8 mouse cellular contexts compared by ENCODE assay signal in the genomic region with DNA sequence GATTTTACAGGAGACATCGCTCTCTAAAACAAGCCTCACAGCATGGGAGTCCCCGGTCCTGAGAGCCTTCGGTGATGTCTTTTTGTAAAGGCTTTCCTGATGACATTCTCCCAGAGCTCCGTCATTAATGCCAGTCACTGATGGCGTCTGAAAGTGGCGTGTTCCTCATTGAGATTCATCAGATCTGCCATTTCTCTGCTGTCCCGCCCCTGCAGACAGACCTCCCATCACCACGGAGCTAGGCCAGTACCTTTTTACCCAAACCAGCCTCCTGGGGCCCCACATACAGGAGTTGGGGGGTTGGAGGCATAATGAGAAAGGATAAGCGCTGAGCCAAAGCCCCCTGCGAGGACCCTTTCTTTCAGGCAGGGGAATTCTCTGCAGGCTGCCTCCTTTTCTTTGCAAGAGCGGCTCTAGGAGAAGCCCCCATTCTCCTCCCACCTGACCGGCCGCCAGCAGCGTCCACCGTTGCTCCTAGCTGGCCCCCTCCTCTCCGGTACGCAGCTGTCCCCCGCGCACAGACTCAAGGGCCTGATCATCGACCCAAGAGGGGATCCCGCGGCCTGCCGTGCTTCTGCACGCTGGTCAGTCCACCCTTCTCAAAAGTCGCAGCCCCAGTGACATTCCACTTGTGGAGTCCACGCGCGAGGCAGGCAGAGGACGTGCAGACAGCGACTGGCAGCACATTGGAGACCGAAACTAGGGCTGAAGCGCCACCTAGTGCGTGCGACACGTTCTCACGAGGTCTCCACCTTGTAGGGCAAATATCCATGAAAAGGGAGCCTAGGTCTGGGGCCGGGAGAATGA. TPM values are rescaled to one million over a fixed set of nuclear protein-coding genes. Genes with fewer than 3 reads are reported as not detected.
DNase-seq lines count a peak whose midpoint lies in the region; ATAC-seq lines count a peak whose summit lies in the region.

No protein-coding gene starts in this region.

- intact Hi-C loops in left cerebral cortex, postnatal 14 days (cut with DNase I) = loop anchor here (5.0 kb wide), 2 partner anchors 48 to 308 kb away; a partner anchor contains a TSS

- peak overlapping the region; percentile 64 for H3K9ac ChIP-seq in hindbrain, embryonic 16.5 days (ENCODE audit: low read depth, low read length)

- peak overlapping the region; percentile 59; the same call in 1 of the 2 replicates for H3K27ac ChIP-seq in hindbrain, embryonic 16.5 days (ENCODE audit: low read depth, low read length)

- under 1% methylated on average over 34 of the region's 37 CpGs for WGBS in hindbrain, embryonic 16.5 days

- peak overlapping the region; percentile 50 for H3K4me3 ChIP-seq in hindbrain, embryonic 16.5 days (ENCODE audit: low read length)

- peak overlapping the region; percentile 96 for H3K4me2 ChIP-seq in hindbrain, embryonic 16.5 days (ENCODE audit: low read length)

- DNase-seq in T-cell, adult 2 months (ENCODE audit: low spot score) = peak; percentile 31
- DNase-seq in cerebellum, adult 8-10 months = peak; percentile 62
- DNase-seq in frontal cortex, postnatal 25 days (ENCODE audit: low spot score in 2 of 2) = peak; percentile 45
- DNase-seq in left cerebral cortex, postnatal 14 days (ENCODE audit: low spot score in 2 of 2) = peak; percentile 73 to 75
- peak; percentile 79 to 84 for DNase-seq in right cerebral cortex, postnatal 10 days (ENCODE audit: low spot score in 2 of 2)

- H3K27me3 ChIP-seq in hindbrain, embryonic 16.5 days (replicated peaks; ENCODE audit: control insufficient read depth, insufficient read depth, low read length) = peaks cover 13% of the 10 kb centered on the region

- peaks cover 19% of the 10 kb centered on the region for H3K4me1 ChIP-seq in hindbrain, embryonic 16.5 days (ENCODE audit: control insufficient read depth, insufficient read depth, low read depth, low read length)

- ATAC-seq in hindbrain, embryonic 16.5 days = peak; percentile 87
- peak; percentile 86 for ATAC-seq in megakaryocyte progenitor cell, adult 5-6 weeks (replicated peaks; ENCODE audit: poor library complexity)
- no peak for ATAC-seq in erythroid progenitor cell, adult 5-6 weeks (replicated peaks; ENCODE audit: low FRiP score, poor library complexity, severe bottlenecking)

- H3K9me3 ChIP-seq in hindbrain, embryonic 16.5 days (ENCODE audit: control insufficient read depth, low read length) = no peaks in the 10 kb centered on the region

- H3K36me3 ChIP-seq in hindbrain, embryonic 16.5 days (ENCODE audit: control insufficient read depth, insufficient read depth, low read length) = no peaks in the 10 kb centered on the region

RNA-seq across cellular contexts. Expression of a gene that starts 0.8 kb away (rescaled TPM):
- 22.7 and 23.6 TPM in 2 replicates for polyA plus RNA-seq in hindbrain, embryonic 16.5 days (2015; fragmentation: Nextera tagmentation; extraction: Ambion mirVana)
- not detected for total RNA-seq in left cerebral cortex, postnatal 14 days (2021)
- total RNA-seq in megakaryocyte progenitor cell, adult 5-6 weeks (2015) = not detected in 2 replicates
- total RNA-seq in megakaryocyte progenitor cell, adult 5-6 weeks (2017) = not detected in 2 replicates
- not detected in 2 replicates for total RNA-seq in erythroid progenitor cell, adult 5-6 weeks (2015; ENCODE audit: low replicate concordance)
- total RNA-seq in erythroid progenitor cell, adult 5-6 weeks (2017; ENCODE audit: low replicate concordance) = not detected in 2 replicates

RNA-seq across cellular contexts. Expression of a gene that starts 19.4 kb away (rescaled TPM):
- polyA plus RNA-seq in hindbrain, embryonic 16.5 days (2015; fragmentation: Nextera tagmentation; extraction: Ambion mirVana) = 29.7 and 32.5 TPM in 2 replicates
- total RNA-seq in left cerebral cortex, postnatal 14 days (2021) = 10 to 100 TPM; 20.2 to 25.2 TPM
- total RNA-seq in megakaryocyte progenitor cell, adult 5-6 weeks (2015) = 10.2 and 10.3 TPM in 2 replicates
- 27.4 and 42.9 TPM in 2 replicates for total RNA-seq in megakaryocyte progenitor cell, adult 5-6 weeks (2017)
- total RNA-seq in erythroid progenitor cell, adult 5-6 weeks (2015; ENCODE audit: low replicate concordance) = 5.4 and 10.8 TPM in 2 replicates
- 27.9 and 85.0 TPM in 2 replicates for total RNA-seq in erythroid progenitor cell, adult 5-6 weeks (2017; ENCODE audit: low replicate concordance)

RNA-seq across cellular contexts. Expression of a gene that starts 44.2 kb away (rescaled TPM):
- 31.0 and 33.5 TPM in 2 replicates for polyA plus RNA-seq in hindbrain, embryonic 16.5 days (2015; fragmentation: Nextera tagmentation; extraction: Ambion mirVana)
- total RNA-seq in left cerebral cortex, postnatal 14 days (2021) = 10 to 100 TPM; 26.3 to 39.2 TPM
- 8.6 and 10.3 TPM in 2 replicates for total RNA-seq in megakaryocyte progenitor cell, adult 5-6 weeks (2015)
- 9.5 and 12.5 TPM in 2 replicates for total RNA-seq in megakaryocyte progenitor cell, adult 5-6 weeks (2017)
- total RNA-seq in erythroid progenitor cell, adult 5-6 weeks (2015; ENCODE audit: low replicate concordance) = 1.4 and 1.7 TPM in 2 replicates
- total RNA-seq in erythroid progenitor cell, adult 5-6 weeks (2017; ENCODE audit: low replicate concordance) = 1.3 and 1.7 TPM in 2 replicates

RNA-seq across cellular contexts. Expression of a gene that starts 48.3 kb away (rescaled TPM):
- not detected in 2 replicates for polyA plus RNA-seq in hindbrain, embryonic 16.5 days (2015; fragmentation: Nextera tagmentation; extraction: Ambion mirVana)
- total RNA-seq in left cerebral cortex, postnatal 14 days (2021) = not detected
- total RNA-seq in megakaryocyte progenitor cell, adult 5-6 weeks (2015) = not detected in 2 replicates
- not detected in 2 replicates for total RNA-seq in megakaryocyte progenitor cell, adult 5-6 weeks (2017)
- total RNA-seq in erythroid progenitor cell, adult 5-6 weeks (2015; ENCODE audit: low replicate concordance) = not detected in 2 replicates
- not detected in 2 replicates for total RNA-seq in erythroid progenitor cell, adult 5-6 weeks (2017; ENCODE audit: low replicate concordance)

RNA-seq across cellular contexts. Expression of a gene that starts 57.6 kb away (rescaled TPM):
- polyA plus RNA-seq in hindbrain, embryonic 16.5 days (2015; fragmentation: Nextera tagmentation; extraction: Ambion mirVana) = 13.1 and 14.5 TPM in 2 replicates
- under 1 TPM in 1 of 2 experiments, not detected in 1; 0.24 TPM for total RNA-seq in left cerebral cortex, postnatal 14 days (2021)
- 1.0 and 2.1 TPM in 2 replicates for total RNA-seq in megakaryocyte progenitor cell, adult 5-6 weeks (2015)
- total RNA-seq in megakaryocyte progenitor cell, adult 5-6 weeks (2017) = 0.37 and 1.4 TPM in 2 replicates
- total RNA-seq in erythroid progenitor cell, adult 5-6 weeks (2015; ENCODE audit: low replicate concordance) = 0.36 TPM in 1 of 2 replicates, not detected in the other
- total RNA-seq in erythroid progenitor cell, adult 5-6 weeks (2017; ENCODE audit: low replicate concordance) = 1.1 TPM in 1 of 2 replicates, not detected in the other

Comparison
In these comparisons a context has a peak if more than half of its experiments do, and no peak if none do; other contexts are left out.
1. DNase-seq: peak in every context shown above with its lines; median percentile 82 in right cerebral cortex, postnatal 10 days; 74 in left cerebral cortex, postnatal 14 days; 62 in cerebellum, adult 8-10 months; 45 in frontal cortex, postnatal 25 days; 31 in T-cell, adult 2 months.